Mouse (Mus musculus) thymus, postnatal 25 days (tissue): ENCODE measurements around the gene Tfap2e.

Experiments
- DNase-seq: peaks from one replicate; pipeline ENCODE4 v3.0.0; 2022

Tfap2e gene

DNA sequence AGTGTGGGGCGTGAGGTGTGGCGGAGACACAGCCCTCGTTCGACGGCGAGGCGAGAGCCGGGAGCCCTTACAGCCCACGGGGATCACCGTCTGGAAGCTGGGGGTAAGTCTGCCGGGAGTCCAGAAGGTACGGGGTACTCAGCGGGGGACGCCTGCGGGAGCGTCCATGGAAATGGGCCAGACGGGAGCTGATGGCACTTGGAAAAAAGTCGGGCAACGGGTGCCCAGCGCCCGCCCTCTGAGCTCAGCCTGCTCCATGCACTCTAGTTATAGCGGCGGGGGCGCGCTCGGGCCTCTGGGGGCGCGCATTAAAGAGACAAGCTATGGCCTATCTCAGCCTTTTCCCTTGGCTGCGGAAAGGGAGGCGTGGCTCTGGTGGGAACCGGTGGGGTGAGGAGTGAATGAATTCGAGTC lies at the start of gene Tfap2e:
Gene Tfap2e (minus strand): TSS at position 240 of the 414 bp plus-strand sequence.
- DNase-seq, result no peak

DNA sequence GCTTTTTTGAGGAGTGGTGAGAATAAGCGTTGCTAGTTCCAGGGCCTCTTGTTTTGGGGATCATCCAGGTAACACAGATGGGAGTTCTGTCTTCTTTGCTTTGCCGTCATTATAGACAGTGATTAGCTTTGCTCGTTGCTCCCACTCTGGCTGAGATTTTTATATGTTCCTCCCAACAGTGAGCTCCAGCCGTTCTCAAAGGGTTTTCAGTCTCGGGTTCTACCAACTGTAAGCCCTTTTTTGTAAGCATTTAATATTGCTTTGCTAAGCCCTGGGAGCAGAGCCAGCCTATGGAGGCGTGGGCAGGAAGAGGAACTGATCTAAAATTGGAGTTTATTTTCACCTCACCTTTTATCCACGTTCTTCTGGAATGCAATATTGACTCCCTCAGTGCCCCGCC lies 47.0 kb upstream of the Tfap2e start:
- no peak for DNase-seq

DNA sequence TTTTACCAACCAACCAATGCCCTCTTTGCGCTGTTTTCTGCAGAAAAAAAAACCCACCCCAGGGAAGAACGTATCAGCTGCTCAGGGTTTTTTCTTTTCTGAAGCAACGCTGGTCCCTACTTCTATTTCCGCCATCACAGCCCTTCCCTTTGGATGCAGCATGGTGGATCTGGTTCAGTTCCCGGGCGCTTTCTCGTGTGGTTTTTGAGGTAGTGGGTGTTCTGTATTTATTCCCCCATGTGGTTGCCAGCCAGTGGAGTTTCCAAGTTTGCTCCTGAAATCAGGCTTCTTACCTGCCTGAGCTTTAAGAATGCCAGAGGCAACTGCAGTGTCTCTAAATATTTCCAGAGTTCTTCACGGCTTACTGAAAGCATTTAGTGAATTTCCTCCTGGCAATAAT lies 46.5 kb upstream of the Tfap2e start:
- DNase-seq, result no peak

DNA sequence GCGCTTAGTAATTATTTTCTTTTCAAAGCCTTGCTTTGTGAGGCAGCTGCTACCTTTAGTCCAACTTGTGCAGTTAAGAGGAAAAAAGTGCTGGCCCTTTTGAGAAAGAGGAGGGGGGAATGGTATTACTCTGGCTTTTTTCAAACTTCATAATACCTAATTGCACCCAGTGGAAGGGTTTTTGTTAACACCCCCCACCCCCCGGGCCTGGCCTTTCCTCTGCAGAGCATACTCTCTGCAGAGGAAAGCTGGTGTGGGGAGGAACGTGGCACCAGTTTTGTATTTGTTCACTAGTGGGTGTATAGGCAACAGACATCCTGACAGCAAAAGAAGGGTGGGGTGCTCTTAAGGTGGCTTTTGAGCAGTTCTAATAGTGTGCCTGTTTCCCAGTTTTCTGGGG lies 45.8 kb upstream of the Tfap2e start:
- DNase-seq, result no peak

DNA sequence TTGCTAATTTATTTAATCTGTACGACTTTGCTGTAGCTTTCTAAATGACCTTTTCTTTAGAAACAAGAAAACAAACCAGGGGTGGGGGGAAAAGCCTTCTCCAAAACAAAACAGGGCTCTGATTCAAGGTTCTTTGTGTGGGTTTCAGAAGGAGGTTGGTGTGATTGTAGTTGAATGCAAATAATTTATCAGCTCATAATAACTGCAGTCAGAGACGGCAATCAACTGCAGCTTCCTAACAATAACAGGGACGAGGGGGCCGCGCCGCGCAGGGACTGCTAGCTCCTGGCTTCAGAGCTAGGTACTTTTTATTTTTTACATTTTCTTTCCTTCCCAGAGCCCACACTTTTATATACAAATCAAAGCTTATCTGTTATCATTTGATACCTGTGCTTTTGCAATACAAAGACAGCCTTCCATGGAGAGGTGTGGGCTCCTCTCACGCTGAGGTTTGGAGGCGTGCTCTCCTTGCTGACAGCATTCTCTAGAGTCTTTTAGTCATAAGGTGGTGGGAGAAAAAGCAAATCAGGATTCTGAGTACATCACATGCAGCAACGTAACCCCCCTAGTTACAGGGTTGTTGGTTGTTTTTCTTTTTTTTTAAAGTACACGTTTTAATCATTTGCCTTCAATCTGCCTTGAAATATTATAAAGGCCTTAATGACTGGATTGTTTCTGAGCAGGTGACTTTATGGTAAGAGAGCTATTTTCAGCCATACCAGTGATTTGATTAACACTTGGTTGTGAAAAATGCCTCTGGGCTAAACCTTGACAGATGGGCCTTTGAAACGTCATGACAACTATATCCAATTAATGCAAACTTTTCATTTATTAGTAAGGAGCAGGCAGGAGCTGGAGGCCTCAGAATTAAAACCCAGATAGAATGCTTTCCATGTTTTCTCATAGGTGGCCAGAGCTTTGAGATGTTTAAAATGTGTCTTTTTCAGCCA lies 44.1 kb upstream of the Tfap2e start:
- DNase-seq, result no peak

DNA sequence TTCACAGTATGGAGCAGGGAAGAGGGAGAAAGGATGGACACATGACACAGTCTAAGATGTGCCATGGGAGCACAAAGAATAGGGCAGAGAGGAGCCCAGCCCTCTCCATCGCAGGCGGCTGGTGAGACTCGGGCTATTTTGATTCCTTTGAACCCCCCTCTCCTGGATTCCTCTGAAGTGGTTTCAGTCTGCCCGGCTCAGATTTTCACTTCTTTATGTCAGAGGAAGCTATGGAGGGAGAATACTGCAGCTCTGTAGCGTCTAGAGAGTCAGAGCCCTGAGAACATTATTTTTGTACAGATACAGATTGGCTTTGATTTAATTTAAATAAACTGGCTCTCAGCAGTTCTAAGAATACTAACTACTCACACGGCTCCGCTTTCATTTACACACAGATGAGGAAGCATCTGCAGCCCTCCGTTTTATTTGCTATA lies 43.1 kb upstream of the Tfap2e start:
- DNase-seq, result no peak

DNA sequence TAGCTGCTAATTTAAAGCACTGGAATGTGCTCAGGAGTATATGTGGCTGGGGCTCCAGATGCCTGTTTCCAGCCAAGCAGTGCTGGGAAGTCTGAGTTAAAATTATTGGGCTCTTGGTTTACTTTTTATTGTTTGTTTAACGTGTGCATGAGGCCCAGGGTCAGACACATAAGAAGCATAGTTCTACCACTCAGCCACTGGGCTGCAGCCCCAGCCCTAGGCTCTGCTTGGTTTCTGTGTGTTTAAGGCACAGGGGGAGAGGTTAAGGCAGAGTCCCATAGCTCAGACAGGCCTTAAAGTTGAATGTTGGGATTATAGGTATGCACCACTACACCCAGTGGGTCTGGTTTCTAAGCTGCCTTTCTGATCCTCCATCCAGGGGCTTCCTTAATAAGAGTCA lies 39.1 kb upstream of the Tfap2e start:
- DNase-seq, result no peak

DNA sequence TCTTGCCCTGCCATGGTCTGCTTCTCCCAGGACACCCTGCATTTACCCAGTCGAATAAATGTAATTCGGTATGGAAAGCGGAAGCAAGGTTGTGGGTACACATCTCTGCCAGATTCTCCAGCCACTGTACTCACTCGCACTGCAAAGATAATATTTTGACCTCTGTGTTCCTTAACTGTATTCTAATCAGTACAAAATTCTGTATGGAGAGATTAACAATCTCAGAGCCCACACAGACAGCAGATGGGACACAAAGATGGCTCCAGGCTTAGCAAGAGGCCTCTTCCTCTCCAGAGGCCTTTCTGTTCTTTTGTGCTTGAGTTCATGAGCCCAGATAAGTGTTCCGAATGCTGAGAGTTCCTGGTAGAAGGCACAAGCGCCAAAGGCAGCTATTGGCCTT lies 37.8 kb upstream of the Tfap2e start:
- DNase-seq, result no peak

DNA sequence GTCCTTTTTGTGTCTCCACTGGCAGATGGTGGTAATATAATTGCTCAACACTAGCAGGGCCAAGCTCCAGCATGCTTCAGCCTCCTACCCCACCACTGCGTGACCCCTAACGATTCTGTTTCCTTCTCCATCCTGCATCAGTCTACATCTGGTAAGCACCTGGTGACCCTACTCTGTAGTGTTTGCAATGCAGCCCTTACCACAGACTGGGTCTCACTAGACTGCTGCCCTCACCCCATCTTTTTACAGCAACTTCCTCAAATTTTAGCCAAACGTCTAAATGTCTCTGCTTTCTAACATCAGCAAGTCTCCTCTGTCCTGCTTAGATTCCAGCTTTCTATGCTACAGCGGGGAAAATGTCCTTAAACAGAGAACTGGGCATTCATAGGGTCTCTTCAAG lies 34.8 kb upstream of the Tfap2e start:
- DNase-seq, result no peak

DNA sequence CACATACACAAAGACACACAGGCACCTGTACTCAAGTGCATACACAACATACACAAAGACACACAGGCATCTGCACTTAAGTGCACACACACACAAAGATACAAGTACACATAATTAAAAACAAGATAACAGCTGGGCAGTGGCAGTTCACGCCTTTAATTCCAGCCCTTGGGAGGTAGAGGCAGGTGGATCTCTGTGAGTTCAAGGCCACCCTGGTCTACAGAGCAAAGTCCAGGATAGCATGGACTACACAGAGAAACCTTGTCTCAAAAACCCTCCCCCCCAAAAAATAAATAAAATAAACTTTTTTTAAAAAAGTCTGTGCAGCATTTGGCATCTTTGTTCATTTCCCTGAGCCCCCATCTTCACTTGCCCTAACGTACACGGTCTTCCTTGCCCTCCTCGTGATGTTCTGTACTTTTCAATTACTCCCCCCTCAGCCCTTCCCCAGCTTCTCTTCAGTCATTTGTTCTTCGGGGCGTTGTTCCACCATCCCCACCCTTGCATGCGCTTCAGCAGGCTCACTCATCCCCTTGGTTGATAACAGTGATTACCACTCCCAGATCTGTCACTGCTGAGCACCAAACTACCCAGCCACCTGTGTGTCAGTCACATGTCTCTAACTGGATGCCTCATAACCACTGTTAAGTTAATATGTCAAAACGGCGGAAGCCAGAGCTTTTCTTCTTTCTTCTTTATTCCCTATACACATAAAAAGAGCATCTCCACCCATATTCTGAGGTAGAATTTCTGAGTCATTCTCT lies 33.9 kb upstream of the Tfap2e start:
- DNase-seq, result no peak

DNA sequence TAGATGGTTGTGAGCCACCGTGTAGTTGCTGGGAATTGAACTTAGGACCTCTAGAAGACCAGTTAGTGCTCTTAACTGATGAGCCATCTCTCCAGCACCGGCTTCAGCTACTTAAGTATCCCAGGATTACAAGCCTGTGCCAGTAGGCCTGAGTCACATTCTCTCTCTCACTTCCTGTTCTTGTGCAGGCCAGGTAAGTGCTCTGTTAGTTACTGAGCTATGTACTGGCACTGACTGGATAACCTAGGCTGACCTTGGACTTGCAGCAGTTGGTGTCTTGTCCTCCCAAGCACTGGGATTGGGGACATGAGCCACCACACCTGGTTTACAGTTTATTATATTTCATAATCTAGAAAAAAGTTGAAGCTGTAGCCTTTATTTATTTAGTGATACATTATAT lies 27.4 kb upstream of the Tfap2e start:
- DNase-seq, result no peak

DNA sequence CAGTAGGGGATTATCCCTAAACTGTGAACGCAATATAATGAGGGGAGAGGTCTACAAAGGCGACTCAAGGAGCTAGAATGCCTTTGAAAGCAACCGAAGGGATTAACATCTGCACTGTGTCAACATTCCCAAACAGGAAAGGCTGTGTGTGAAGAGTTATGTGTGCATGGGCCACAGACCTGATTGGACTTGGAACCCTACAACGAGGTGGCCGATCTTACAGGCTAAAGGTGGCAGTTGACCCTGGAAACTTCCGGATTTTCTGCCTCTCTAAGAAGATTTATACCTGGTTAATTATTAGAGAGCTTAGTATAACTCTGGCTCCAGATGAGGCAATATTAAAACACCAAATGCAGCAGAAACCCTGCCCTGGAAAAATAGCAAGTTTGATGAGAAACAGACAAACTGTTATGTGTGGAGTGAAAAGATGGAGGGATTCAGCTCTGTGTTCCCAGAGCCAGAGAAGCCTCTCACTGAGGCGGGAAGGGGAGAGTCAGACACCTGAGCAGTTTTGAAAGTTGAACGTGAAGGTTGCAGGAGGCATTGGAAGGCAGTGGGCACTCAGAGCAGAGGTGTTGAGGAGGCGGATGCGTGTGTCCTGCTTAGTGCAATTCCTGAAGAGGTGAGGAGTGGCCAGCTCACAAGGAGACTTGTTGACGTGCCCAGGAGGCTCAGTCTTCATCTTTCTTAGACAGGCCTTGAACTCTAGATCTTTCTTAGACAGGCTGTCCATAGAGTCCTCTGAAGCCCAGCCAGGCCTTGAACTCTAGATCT lies 26.7 kb upstream of the Tfap2e start:
- DNase-seq, result no peak

DNA sequence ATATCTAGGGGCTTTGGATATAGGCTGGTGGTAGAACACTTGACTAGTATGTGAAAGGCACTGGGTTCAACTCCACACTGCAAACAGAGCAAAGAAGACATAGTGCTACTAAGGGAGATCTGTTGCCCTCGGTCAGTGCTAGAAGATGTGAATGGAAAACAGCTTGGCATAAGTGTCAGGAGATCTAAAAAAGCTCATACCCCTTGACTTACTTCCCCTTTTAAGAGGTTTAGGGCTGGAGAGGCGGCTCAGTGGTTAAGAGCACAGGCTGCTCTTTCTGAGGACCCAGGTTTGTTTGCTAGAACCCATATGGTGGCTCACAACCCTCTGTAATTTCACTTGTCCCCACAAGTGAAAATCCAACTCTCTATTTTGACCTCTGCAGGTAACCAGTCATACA lies 23.4 kb upstream of the Tfap2e start:
- DNase-seq, result no peak

DNA sequence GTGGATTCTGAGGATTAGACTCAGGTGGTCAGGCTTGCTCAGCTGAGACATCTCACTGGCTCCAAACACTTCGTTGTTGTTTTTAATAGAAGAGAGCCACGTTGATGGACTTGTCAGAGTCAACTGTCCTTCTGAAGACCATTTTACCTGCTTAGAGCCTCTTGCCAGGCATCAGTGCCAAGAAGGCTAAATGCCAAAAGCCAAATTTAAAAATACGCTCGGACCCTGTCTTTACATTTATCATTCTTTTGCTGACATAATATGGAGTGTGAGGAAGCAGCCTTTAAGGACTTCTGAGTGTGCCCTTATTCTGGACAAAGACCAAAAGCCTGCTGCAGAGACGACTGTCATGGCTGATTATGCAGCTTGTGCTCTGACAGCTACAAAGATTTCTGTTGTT lies 22.3 kb upstream of the Tfap2e start:
- no peak for DNase-seq

DNA sequence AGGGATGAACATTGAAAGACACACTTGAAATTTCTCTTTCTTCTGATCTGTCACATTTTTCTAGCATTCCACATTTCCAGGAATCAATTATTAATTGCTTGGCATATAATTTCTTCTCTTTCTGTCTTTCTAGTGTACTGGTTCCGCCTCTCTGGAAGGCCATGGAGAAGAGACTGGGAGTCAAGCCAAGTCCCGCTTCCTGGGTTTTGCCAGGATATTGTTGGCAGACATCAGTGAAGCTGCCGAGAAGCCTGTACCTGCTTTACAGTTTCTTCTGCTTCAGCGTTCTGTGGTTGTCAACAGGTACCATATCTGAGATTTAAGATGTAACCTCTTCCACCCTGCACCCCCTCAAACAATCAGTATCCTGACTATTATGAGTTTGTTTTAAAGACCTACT lies 20.7 kb upstream of the Tfap2e start:
- DNase-seq, result no peak

DNA sequence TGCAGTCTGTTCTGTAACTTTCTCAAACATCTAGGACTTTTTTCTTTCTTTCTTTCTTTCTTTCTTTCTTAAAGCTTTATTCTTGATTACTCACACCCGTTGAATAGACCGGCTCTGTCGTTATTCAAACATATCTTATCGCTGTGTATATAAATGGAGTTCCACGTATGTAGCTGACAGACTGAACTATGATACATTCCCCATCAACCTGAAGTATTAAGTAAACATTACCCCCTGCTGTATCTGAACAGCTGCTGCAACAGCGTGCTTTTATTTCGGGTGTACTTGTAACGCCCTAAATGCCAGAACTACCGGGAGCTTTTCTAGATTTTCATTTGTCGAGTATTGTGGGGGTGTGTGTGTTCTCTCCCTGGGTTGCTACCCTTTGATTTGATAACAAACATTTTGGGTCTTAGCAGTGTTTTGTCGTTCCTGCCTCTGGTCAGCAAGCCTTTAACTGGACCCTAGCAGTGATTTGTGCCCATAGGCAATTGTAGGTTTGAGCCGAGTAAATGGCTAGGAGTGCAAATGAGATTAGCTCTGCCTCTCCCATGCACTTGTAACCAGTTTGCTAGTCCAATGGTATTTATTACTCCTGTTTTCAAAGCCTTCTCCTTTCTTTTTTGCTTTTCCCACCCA lies 18.8 kb upstream of the Tfap2e start:
- no peak for DNase-seq

DNA sequence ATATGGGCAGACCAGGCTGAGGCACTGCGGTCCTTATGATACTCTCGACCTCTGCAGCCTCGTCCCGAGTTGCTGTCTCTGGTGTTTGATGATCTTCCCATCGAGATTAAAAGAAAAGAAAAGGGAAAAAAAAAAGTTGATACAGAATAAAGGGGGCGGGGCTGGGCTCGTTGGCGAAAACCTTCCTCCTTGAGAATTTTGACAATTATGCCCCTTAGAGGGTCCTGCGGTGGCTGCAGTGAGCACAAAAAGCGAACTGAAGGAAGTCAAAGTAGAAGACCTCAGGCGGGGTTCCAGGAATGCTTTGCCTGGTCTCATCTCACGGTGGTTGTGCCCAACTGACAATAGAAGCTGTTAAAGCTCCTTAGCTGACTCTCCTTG lies 18.2 kb upstream of the Tfap2e start:
- DNase-seq, result no peak

DNA sequence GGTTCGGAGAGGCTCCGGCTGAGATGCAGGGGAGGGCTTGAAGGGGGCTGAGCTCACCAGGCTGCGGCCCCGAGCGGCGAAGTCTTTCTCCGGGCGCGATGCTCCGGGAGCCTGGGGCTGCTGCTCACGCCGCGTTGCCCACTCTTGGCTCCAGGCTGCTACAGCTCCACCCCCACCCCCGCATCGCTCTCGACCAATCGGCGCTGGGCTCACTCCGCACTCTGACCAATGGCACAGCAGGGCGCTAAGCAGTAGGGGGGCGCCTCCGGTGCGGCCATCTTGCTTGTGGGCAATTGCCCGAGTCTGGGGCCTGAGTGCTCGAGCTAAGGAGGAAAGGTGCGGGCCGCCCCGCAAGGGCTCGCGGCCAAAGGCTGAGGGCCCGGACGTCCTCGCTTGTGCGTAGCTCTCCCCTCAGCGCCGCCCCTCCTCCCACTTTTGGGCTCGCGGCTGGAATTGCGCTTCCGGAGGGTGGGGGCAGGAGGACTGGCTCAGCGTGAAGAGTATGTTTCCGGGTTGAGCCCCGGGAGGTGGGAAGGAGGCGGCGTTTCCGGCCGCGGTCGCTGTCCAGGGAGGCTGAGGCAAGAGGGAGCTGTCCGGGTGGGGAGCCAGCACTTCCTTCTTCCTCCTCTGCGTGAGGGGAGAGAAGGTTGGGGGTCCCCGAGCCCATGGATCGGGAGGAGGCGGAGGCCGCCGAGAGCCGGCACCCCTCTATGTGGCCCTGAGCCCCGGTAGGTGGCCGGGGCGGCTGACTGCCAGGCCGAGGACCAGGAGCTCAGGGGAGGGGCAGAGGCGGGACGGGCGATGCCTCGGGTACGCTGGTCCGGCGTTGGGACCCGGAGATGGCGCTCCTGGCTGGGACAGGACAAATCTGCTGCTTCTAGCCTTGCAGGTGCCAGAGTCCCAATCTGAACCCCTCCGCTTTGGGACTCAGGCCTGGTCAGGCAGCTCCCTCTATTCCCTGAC lies 17.5 kb upstream of the Tfap2e start, which contains the start of the genes Ncdn and AU040320:
Gene Ncdn (minus strand): TSS at position 171 of the 963 bp plus-strand sequence.
Gene AU040320 (plus strand): TSS at position 277 of the 963 bp plus-strand sequence.
- DNase-seq, result peak; percentile 97

DNA sequence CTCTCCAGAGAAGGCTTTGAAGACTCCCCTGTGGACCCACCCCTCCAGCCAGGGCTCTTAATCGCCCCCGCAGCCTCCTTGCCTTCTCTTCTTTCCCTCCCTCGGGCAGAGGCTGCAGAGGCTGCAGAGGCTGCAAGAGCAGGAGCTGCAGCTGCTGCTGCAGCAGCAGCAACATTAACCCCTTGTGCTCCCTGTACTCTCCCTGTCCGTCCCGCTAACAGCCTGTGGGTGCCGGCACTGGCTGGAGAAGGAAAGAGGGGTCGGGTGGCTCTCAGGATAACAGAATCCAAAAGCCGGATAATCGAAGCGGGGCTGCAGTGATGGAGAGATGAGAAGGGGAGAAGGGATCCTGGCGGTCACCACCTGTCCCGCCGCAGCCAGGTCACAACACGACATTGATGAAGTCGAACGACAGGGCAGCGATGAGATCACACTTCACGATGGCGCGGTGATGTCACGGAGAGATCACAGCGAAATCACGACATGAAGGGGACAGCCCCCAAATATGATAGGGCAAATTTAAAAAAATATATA lies 16.6 kb upstream of the Tfap2e start:
- no peak for DNase-seq

DNA sequence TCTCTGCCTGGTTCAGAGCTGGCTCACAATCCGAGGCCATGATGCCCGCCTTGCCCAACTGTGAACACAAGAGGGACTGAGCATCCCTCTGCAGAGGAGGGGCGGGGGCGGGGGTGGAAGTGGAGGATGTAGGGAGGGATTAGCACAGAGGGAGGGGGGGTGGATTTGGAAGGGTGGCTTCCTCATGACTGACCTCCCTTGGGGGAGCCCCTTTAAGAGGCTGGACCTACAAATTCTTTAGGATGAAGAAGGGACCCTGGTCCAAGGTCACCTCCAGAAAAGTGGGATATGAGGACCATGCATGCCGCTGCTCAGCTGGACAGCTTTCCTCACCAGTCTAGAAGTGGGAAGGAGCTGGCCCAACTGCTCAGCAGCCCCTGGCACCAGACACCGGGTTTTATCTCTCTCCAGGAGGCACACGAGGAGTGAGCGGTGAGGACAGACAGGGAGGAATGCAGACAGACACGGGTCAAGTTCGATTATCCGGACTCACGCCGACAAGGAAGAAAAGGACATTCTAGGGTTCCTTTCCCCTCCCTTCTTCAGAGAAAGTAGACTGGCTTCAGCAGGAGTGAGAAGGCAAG lies 16.1 kb upstream of the Tfap2e start:
- DNase-seq, result no peak

DNA sequence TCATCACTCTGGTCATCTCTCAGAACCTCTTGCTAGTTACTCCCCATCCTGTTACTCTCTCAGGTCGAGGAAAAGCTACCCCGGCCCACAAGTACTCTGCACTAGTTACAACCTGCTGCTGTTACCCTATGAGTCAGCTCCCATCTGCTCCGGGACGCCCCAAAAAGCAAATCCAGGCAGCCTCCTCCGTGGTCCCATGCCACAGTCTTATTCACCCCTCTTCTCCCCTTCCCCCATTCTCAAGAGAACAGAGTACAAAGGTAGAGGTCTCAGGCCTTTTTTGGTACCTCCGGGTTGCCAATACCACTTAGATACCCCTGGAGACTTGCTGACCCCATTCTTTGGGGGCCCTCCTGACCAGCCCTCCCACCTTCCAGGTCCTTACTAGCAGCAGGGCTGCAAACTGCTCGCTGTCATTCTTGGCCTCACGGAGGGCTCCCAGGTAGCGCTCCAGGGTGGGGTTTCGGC lies 15.6 kb upstream of the Tfap2e start:
- no peak for DNase-seq
